Mouse (Mus musculus) natural killer cell, adult 2 months (primary cell): ENCODE measurements around the gene Pip5k1c.
A peak's percentile ranks its signal among the peaks of the same experiment; 100 is the strongest.

Experiments used
- DNase-seq, 2 experiments: peaks; one replicate each; pipeline ENCODE4 v3.0.0; 2022; ENCODE audit warnings: low spot score in 2 of 2

Pip5k1c gene

DNA sequence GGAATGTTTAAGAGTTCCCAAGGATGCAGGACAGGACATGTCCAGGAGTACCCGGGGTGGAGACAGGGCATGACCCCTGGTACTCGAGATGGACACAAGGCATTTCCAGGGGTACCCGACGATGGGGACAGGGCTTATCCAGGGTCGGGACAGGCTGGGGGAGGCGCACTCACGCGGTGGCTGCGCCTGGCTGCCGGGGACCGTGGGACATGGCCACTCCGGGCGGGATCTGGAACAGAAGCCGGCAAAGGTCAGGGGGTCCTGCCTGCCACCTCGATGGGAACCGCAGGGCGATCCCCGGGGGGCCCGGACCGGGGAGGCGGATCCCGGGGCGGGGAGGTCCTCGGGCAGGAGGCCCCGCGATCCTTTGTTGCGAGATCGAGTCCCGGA is 57.2 kb downstream of the Pip5k1c start:
- no peak for DNase-seq

DNA sequence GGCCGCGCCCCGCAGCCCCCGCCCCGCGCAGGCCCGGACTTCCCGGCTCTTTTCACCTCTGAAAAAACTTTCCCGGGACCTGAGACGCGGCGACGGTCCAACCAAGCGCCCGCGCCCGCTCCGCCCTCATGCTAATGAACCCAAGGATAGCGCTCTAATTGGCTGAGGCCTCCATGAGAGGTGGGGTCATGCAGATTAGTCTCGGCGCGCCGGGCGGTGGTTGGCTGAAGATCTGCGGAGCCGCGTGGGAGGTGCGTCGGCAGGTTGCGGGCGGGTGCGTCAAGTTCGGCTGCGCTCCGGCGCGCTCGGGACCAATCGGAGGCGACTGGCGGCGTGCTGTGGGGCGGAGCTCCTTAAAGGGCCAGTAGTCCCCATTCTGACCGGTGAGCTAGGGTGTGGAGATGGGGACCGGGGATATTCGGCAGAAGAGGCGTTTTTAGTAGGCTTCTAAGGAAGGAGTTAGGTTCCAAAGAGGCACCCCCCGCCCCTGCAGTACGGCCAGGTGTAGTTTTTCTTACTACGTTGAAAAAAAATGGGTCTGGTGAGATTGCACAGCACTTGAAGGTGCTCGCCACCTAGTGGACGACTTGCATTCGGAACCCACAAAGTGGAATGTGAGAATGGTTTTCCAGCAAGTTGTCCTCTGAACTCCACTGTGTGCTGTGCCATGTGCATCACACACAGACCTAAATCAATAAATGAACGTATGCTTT is 57.7 kb downstream of the Pip5k1c start, which contains the start of gene Hmg20b:
Gene Hmg20b, minus strand, starts transcription at position 130 of the 713 bp plus-strand sequence.
- DNase-seq, result peak; percentile 98 to 99

DNA sequence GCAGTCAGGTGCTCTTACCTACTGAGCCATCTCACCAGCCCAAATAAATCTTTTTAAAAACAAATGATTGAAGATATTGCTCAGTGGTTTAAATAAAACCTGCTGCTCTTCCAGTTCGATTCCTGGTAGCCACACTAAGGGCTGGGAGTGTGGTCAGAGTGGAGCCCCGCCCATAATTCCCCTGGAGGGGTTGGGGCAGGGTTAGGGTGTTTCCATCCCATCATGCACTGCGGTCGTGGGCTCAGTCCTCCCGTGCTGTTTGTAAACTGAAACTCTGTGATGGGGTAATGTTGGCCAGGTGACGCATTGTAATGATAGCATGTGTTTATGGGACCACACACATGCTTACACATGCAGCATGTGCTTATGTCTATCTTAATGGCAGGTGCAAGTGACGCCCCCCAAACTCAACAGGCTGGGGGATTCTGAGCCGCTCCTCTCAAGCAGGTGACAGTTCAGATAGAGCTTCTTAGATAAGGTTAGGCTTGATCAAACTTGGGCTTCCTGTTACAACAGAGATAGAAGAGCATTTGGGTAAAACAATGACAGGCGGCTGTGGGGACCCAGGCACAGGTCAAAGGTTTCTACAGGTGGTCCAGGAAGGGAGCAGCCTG is 59.0 kb downstream of the Pip5k1c start:
- DNase-seq, result peak in 1 of 2 experiments; percentile 44

DNA sequence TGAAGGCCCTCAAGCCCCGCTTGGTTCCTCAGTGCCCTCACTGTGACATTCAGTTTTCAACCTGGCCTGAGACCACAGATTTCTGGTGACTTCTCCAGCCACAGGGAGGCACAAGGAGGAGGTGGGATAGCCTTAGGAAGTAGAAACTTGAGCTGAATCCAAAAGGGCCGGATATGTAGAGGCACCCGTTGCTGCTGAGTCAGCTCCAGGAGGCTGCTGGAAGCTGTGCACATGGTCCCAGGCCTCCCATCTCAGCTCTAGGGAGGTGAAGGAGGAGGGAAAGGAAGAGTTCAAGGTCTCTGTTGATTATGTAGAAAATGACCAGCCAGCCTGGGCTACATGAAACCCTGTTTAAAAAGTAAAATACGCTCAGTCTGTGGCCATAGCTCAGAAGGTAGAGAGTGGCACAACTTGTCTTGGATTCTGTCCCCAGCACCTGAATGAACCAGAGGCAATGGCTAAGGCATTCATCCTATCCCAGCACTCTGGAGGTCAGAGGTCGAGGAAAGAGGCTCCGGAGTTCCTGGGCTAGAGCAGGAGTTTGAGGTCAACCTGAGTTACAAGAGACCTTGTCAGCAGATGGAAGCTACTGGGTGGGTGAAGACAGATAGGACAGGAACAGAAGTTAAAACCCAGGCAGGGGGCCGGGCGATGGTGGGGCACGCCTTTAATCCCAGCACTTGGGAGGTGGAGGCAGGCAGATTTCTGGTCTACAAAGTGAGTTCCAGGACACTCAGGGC is 62.1 kb downstream of the Pip5k1c start:
- no peak for DNase-seq

DNA sequence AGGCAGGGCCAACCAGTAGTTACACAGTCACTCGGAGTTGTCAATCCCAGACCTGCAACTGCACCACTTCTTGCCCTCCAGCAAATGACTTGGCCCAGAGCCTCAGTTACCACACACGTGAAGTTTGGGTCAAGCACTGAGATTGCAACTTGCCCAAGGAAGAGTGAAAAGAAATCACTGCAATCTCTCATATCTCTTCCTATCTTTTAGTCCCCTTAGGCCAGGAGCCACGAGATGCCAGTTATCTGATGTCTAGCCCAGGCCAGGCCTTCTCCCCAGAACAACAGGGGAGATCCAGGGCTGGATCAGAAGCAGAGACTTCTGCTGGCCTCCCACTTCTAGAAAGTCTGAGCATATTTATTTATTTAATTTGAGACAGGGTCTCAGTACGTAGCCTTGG is 62.8 kb downstream of the Pip5k1c start:
- no peak for DNase-seq

DNA sequence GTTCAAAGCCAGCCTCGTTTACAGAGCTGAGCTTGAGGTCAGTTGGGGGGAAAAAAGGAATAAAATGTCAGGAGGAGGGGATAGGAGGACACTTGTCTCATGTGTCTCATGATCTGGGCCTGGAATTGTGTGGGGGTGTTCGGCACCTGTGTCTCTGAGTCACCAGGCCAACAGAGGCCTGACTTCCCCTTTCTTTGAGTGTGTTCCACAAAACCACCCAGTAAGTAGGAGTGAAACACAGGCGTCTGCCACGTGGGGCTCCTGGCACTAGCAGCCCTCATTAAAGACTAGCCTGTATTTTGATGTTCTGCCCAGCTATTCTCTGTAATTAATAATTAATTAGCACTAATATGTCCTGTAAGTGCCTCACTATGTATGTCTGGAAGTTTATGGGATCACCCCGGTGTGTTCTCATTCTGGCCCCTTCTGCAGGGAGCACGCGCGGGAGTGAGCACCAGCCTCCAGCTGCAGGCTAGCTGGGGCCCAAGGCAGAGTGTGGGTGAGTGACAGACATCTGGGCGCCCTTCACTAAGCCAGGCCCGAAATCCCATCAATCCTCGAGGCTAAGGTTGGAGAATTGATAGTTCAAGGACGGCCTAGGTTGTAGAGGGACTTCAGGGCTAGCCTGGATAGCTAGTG is 63.7 kb downstream of the Pip5k1c start:
- DNase-seq, result peak in 1 of 2 experiments; percentile 68

DNA sequence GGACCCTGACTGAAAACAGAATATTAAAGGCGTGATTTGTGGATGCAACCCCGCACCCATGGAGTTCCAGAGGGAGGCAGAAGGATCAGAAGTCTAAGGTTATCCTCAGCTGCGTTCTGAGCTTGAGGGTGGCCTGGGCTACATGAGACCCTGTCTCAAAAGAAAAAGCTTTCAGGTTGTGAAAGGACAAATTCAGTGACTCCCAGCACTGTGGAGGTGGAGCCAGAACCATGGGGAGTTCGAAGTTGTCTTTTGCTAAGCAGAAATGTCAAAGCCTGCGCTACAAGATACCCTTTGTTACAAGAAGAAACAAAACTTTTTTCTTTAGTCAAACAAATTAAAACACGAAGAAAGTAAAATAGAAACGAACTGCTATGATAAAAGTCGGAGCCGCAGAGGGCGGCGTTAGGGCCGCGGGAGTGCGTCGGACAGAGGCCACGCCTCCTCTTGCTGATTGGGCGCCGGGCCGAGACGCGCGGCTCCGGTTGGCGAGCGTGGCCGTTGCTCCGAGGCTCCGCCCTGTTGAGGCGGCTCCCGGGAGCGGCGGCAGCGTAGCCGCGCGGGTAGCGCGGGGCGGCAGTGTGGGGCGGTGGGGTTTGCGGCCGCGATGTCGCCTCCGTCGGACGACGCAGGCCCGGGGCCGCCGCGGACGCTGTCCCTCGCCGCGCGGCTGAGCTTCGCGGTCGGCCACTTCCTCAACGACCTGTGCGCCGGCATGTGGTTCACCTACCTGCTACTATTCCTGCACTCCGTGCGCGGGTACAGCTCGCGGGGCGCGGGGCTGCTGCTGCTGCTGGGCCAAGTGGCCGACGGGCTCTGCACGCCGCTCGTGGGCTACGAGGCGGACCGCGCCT is 64.5 kb downstream of the Pip5k1c start, which contains the start of gene Mfsd12:
Gene Mfsd12, plus strand, starts transcription at position 501 of the 854 bp plus-strand sequence.
- peak; percentile 68 to 81 for DNase-seq

DNA sequence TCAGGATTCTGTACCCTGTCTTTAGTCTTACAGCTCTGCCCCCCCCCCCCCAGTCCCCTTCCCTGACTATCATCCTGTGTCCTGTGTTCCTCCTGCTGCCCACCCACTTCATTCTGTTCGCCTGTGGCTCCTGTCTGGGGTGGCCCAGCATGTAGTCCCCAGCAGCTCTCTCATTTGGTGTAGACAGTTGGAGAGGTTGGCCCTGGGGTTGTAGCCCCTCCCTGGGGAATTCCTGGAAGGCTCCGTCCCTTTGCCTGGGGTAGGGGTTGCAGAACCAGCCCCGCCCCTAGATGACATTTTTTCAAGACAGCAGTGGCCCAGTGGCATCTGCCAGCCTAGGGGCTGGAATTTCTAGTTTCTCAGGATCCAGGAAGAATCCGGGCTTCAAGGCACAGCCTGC is 65.4 kb downstream of the Pip5k1c start:
- no peak for DNase-seq

DNA sequence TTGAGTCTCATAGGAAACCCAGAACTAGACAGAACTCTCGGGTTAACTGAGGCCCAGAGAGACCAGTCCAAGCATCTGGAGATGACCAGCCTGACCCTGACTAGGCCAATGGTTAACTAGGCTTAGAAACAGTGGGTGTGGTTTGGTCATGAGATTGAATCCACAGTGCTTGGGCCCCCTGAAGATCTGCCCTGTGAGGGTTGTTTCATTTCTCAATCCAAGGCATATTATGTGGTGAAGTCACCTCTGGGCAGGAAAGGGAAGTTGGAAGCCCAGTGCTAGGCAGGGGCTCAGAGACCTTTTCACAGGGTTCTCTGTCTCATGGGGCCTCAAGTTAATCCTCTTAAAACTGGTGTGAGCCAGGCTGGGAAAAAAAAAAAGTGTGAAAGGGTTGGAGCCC is 66.1 kb downstream of the Pip5k1c start:
- DNase-seq, result no peak

DNA sequence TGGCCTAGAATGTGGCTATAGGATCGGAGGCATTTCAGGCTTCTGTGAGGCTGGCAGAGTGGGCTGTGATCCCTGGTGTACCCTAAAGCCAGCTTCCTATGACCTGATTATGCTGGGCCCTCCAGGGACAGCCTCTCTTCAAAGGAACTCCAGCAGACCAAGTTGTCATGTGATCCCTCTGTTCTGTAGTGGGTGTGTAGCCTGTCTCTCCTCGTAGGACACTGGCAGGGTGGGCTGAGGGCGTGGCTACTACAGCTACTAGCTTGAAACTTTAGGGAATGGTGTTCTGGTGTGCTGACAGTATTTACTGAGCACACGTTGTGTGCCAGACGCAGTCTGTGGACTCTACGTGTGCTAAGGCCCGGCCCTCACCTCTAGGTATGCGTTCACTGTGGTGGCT is 68.0 kb downstream of the Pip5k1c start:
- no peak for DNase-seq

DNA sequence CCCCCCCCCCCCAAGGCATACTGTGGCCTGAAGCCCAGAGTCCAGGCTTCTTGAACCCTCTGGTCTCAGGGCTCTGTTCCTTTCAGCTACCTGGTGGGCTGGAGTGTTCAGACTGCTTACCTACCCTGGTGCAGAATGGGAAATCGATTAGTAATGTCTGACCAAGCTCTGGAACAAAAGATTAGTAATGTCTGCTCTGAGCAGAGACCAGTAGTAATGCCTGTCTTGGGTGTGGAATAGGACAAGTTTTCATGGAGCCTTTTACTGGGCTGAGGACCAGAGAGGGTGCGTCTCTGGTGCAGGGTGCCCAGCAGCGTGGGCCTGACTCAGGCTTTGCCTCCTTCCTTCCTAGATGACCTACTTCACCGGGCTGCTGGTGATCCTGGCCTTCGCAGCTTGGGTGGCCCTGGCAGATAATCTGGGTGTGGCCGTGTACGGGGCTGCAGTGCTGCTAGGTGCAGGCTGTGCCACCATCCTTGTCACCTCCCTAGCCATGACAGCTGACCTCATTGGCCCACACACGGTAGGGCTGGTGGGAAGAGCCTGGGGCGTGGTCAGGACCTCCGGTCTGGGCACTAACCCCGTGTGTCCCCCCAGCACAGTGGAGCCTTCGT is 69.7 kb downstream of the Pip5k1c start:
- DNase-seq, result no peak

DNA sequence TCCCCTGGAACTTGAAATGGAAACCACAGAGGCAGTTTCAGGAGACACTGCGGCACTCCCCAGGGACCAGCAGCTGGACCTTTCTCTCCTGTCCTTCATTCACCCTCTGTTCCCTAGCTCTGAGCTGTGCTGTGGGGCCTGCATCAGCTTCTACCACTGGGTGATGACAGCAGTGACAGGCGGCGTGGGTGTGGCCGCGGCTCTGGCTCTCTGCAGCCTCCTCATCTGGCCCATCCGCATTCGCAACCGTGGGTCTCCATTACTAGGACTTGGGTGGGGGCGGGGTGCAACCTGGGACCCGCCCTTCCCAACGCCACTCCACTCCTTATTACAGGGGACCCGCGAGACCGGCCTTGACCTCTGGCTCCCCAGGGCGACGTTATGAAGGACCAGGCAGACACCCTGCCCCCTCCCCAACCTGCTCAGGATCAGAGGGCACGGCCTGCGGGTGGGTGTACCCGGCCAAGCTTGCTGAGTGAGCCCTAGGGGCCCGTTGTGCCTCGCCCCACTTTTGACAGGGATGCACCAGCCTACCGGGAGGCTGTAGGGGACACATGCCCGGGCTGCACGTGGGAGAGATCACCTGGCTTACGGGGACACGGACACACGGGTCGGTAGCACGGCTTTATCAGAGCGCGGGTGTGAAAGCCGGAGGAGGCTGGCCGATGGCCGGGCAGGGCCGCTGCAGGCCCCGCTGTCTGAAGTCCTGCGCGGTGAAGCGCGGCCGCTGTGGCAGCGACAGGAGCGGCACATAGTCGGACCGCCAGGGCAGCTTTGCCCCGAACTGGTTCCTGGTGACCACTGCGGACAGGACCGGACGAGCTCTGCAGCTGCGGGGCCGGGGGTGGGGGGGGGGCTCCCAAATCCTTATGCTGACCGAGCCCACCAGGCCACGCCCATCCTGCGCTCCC is 70.9 kb downstream of the Pip5k1c start:
- DNase-seq, result no peak

DNA sequence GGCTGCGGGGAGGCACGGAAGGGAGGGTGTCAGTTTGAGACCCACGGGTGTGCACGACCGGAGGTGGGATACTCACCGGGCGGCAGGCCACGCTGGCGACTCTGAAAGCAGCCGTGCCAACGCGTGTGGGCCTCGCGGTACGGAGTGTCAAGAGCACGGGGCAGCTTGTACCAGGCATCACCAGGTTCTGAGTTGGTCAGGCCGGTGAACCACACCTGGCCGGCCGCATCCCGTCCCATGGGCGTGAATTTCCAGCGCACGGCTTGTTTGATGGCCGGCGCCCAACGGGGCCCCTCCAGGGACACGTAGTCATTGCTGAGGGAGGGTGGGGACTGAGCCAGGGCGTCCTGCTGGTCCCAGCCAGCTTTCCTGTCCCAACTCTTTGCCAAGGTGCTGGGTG is 71.9 kb downstream of the Pip5k1c start:
- DNase-seq, result no peak

DNA sequence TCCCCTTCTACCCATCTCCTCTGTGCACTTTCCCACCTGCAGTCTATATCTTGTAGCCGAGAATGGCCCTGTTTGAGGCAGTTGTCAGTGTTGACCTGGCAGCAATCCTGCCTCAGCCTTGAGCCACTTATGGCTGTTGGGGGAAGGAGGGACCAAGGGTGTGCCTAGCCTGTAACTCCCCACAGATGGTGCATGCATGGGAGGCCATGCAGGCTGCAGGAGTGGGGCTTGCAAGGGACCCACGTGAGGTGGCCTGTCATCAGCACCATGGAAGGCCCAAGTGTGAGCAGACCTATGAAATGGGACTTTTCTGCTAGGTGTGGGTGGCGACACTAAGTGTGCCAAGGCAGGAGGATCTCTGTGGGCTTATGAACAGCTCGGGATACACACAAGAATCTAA is 72.3 kb downstream of the Pip5k1c start:
- no peak for DNase-seq

DNA sequence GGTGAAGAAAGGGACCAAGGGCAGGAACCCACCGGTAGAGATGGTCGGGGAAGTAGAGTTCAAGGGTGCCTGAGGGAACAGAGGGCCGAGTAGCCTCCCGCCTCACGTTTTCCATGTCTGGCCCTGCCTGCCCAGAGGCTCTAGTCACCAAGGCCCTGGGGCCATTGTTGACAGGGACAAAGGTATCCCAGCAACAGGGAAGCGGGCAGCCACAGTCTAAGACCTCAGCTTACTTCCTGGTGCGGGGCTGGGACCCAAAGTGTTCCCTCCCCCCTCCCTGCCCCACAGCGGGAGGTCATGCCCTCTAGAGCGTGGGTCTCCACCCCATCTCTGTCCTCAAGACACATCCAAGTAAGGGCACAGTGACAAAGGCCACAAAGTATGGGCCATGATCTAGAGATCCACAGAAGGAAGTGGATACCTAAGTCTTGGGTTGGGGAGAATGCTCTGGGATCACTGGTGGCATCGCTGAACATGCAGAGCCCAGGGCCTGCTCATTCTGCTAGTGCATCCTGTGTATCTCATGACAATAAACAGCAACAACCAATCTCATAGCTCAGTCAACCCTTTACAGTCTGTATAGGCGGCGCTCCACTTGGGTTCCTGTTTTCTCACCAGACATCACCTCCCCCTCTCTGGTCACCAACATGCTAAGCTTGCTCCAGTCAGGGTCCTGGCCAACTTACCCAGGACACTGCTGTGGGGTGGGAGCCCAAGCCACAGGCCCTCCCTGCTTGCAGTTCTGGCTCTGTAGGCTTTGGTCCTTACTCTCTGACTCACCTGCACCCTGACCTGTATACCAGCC is 73.1 kb downstream of the Pip5k1c start, which contains the start of gene 4930404N11Rik:
Gene 4930404N11Rik, minus strand, starts transcription at position 145 of the 805 bp plus-strand sequence.
- DNase-seq, result no peak

DNA sequence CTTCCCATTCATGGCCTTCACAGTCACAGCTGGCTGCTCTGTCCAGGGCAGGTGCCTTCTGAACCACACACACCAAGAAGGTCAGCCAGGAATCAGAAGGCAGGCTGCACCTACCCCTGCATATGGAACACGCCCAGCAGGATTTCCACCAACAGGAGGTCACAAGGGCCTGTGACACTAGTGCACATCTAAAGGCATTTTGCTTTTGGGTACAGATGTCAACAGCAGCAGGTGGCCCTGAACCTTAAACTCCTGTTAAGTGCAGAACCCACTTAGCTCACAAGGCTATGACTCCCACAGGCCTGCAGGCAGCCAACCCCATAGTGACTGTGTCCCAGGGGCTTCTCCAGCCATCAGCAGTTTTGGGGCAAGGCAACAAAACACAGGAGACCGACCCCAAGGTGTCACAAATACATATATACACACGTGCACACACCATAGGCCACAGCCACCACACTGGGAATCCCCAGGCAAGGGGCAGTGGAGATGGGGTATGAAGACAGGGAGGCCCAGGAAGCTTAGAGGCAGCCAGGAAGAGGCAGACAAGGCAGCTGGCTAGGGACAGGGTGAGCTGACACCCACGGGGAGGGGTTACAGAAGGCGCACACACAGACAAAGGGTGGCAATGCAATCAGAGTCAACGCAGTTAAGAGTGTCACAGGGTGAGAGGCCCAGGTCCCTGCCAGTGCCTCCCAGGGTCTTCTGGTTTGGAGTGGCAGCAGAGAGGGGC is 73.9 kb downstream of the Pip5k1c start:
- no peak for DNase-seq

DNA sequence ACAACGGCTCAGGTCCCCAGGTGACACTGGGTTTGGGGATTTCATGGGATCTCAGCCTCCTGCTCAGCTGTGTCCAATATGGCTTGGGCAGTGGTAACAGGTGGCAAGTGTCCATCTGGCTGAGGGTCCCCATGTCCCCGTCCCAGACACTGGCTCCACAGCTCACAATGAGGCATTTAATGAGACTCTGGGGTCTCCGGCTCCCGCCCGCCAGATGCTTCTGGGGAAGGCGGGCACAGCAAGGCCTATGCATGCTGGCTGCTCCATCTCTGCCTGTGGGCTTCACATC is 74.4 kb downstream of the Pip5k1c start:
- DNase-seq, result no peak
